Mouse (Mus musculus) heart, adult 2 months (tissue): ENCODE data around the gene Gm20388.

Experiments used
- CTCF ChIP-seq: fragments of 200-600 bp; IDR thresholded peaks from 2 replicates; pipeline ENCODE4 v1.8.1; 2022; ENCODE audit warnings: antibody characterized with exemption, mild to moderate bottlenecking, moderate library complexity
- POLR2A ChIP-seq: fragments of 200-500 bp; IDR thresholded peaks from 2 replicates; pipeline ENCODE4 v1.6.1; 2011; ENCODE audit warnings: mild to moderate bottlenecking, low read depth, low read length, control low read depth; ENCODE audit not compliant: insufficient read depth

- TF ChIP-seq CTCF (no peak), POLR2A (no peak)
These were observed 4417.6 kb downstream of the Gm20388 start for GRCm38 (mm10) chr8:124328259-124328658.
